Mouse (Mus musculus): Measurements from ENCODE around the gene Spink4.
"Not testable (repeated sequence)": the region's sequence is repeated elsewhere in the genome, so short reads cannot be mapped to it uniquely, and the experiment has no call there.

Spink4 gene

DNA sequence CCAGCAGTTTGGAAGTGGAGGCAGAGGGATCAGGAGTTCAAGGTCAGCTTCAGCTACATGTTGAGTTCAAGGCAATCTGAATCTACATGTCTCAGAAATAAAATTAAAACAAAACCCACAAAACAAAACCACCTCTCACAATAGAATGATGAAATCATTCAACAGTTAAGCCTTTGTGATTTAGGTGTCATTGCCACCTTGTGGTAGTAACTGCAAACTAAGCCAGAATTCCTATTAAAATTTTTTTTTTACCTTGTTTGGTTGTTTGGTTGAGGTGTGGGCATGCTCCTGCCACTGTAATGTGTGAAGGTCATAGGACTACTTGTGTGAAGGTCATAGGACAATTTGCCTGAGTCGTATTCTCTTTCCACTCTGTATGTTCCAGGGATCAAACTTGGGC, 13.6 kb upstream of the Spink4 start:
- no peak for DNase-seq (ENCODE audit: low spot score)

- DNase-seq (ENCODE audit: low spot score): peak; percentile 17
Observed at GRCm38 (mm10) chr4:40908261-40908969, 11.4 kb upstream of the Spink4 start.

- DNase-seq (ENCODE audit: low spot score): no peak
Observed at GRCm38 (mm10) chr4:40914287-40914867, 5.5 kb upstream of the Spink4 start.

DNA sequence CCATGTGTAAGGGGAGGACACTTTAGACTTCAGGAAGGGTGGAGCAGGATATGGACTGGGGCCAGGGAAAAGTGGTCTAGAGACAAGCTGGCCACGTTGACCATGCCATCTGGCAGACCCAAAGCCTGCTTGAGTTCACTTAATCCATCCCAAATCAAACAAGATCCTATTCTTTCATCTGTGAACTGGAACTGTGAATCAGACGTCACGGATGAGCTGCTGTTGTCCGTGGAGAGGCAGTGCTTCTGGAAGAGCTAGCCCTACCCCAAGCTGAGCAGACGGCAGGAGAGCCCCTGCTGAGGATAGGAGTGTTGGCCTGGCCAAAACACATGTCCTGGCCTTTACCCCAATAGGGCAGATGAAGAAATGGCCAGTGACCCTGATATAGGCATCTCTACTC, 3.9 kb upstream of the Spink4 start:
- DNase-seq (ENCODE audit: low spot score): no peak

DNA sequence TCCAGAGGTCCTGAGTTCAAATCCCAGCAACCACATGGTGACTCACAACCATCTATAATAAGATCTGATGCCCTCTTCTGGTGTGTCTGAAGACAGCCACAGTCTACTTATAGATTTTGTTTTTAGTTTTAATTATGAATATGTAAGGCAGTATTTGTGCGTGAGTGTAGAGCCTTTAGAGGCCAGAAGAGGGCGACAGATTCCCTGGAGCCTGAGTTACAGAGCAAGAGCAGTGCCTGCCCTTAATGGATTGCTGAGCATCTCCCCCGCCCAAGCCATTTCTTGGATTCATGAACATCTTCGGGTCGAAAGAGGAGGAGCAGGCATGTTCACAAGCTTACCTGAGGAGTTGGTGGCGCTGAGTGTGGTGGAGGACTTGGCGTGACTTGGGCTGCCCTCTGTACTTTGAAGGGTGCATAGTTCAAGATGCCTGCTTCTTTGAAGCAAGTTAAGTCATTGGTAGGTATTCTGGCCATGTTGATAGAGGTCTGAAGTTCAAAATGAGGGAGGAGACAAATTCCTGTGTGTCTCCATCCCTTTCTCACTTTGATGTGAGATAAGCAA, 3.2 kb upstream of the Spink4 start:
- DNase-seq (ENCODE audit: low spot score): no peak

DNA sequence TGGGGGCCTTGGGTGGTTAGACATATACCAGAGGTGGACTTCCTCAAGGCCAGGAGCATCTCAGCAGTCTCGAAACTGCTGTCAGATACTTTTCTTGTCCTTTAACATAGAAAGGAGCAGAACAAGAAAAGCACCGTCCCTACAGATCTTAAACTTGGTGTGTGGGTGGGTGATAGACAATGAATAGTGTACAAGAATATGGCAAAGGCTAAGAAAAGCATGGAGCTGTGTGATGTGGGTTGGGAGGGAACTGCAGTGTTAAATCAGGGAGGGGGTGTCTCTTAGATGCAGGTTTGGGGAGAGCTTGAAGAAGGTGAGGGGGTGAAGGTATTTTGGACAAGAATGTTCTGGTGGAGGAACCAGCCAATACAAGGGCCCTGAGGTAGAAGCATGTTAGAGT, 724 bp downstream of the Spink4 start:
- DNase-seq (ENCODE audit: low spot score): no peak

DNA sequence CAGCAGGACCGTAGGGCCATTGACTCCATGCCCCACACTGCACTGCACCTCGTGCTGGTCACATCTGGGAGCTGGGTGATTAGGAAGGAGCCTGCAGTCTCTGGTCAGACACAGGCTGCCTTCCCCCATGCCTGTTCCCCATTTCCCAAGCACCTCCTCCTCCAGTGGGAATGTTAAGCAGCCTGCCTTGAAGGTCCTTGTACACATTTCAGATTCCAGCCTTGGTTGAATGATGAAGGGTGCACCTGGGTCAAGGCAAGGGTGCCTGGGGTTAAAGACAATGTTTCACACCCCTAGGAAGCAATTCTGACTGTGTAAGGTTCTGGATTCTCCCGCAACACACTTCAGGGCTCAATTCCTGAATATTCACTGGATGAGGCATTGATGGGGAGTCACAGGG, 1.4 kb downstream of the Spink4 start:
- no peak for DNase-seq (ENCODE audit: low spot score)

GRCm38 (mm10) chr4:40923087-40923651, 3.3 kb downstream of the Spink4 start:
- DNase-seq (ENCODE audit: low spot score): no peak

GRCm38 (mm10) chr4:40925568-40925967, 5.7 kb downstream of the Spink4 start:
- no peak for DNase-seq (ENCODE audit: low spot score)

GRCm38 (mm10) chr4:40929046-40929445, 9.2 kb downstream of the Spink4 start:
- DNase-seq (ENCODE audit: low spot score): no peak

DNA sequence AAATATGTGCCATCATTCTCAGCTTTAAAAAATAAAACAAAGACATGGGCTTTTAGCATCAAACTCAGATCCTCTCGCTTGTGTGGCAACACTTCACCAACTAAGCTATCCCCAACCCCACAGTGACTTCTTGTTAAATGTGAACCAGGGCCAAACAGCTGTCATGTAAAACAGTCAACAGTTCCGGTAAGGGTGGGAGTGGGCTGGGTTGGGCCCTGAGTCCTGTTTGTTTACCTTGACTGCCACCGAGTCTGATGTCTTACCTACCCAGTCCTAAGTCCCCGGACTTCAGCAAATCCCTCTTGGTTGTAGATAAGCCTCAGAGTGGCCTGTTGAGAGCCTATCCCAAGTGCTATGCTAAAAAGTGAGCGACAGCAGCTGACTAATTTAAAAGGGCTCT, 13.8 kb downstream of the Spink4 start:
- no peak for DNase-seq (ENCODE audit: low spot score)

DNA sequence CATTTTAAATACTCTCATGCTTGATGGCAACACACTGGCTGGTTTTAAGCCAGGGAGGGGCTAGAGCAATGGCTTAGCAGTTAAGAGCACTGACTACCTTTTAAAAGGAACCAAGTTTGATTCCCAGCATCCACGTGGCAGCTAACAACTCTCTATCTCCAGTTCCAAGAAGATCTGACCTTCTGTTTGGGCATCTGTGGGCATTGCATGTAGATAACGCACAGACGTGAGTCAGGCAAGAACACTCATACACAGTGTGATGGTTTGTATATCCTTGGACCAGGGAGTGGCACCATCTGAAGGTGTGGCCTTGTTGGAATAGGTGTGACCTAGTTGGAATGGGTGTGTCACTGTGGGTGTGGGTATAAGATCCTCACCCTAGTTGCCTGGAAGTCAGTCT, 14.5 kb downstream of the Spink4 start:
- DNase-seq (ENCODE audit: low spot score): not testable (repeated sequence)

GRCm38 (mm10) chr4:40936175-40936839, 16.5 kb downstream of the Spink4 start:
- DNase-seq (ENCODE audit: low spot score): no peak

- DNase-seq (ENCODE audit: low spot score): no peak
Observed at GRCm38 (mm10) chr4:40938793-40939192, 18.9 kb downstream of the Spink4 start.

DNA sequence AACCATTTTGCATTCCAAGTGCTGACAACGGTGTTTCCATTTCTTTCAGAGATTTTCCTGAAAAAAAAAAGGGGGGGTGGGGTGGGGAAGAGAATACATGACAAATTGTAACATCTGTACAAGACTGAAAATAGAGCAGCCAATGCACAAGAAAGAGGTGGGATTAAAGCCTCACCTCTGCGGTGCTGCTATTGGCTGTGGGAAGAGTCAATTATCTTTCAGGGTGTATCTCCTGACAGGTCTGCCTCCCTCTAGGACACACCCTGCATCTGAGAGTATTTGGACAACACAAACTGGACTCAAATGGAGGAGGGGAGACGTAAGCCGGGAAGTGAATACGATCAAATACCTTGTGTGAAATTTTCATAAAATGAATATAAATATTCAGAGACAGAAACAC, 23.8 kb downstream of the Spink4 start:
- DNase-seq (ENCODE audit: low spot score): no peak

- DNase-seq (ENCODE audit: low spot score): no peak
Observed at GRCm38 (mm10) chr4:40946516-40947121, 26.8 kb downstream of the Spink4 start.

GRCm38 (mm10) chr4:40947565-40948159, 27.8 kb downstream of the Spink4 start:
- no peak for DNase-seq (ENCODE audit: low spot score)

DNA sequence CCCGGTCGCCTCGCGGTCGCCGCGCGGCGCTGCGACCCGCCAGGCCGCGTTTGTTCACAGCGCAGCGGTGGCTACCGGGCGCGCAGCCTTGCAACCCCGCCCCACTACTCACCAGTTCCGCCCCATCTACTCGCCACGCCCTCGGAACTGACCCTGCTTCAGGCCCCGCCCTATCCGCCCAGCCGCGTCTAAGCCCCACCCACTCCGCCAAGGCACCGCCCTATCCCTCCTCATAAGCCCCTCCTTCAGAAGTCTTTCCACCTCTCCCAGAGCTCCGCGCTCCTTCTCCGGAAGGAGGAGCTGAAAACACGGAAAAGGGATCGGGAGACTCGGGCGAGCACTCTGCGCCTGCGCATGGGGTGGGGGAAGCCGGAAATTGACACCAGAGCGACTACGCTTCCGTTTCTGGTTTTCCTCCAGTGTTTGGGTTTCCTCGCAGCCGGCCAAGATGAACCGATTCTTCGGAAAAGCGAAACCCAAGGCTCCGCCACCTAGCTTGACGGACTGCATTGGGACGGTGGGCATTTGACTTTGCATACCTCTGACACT, 28.4 kb downstream of the Spink4 start, which contains the start of the genes Bag1 and Chmp5:
TSS of gene Bag1 (minus strand) at position 135 of the 549 bp plus-strand sequence.
TSS of gene Chmp5 (plus strand) at position 248 of the 549 bp plus-strand sequence.
- DNase-seq (ENCODE audit: low spot score): peak; percentile 94

DNA sequence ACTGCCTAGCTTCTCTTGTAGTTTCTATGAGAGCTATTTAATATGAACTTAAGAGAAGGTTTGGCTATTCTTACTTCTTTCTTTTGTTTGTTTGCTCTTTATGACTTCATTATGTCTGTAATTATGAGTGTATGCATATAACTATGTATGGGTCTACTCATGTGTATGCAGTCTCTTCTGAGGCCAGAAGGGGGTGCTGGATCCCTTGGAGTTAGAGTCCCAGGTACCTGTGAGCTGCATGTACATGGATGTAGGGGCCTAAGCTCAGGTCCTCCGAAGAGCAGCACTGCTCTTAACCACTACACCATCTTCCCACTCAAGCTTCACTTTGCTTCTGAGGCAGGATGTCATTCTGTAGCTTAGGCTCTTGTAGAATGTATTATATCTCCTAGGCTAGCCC, 33.7 kb downstream of the Spink4 start:
- DNase-seq (ENCODE audit: low spot score): no peak

GRCm38 (mm10) chr4:40955942-40956341, 36.1 kb downstream of the Spink4 start:
- DNase-seq (ENCODE audit: low spot score): no peak

GRCm38 (mm10) chr4:40963536-40963935, 43.7 kb downstream of the Spink4 start:
- DNase-seq (ENCODE audit: low spot score): no peak
